Mouse (Mus musculus) myocyte (in vitro differentiated cells): Measurements from ENCODE around the gene C77080. TPM values are rescaled to one million over a fixed set of nuclear protein-coding genes. Genes with fewer than 3 reads are reported as not detected.

Experiments used
- H3K27me3 ChIP-seq: one replicate; pipeline ENCODE4 v1.6.1; 2011; ENCODE audit not compliant: control insufficient read depth, insufficient read depth, insufficient read length
- H3K36me3 ChIP-seq: one replicate; pipeline ENCODE4 v1.6.1; 2011; ENCODE audit not compliant: control insufficient read depth, insufficient read depth
- H3K4me2 ChIP-seq: one replicate; pipeline ENCODE4 v1.6.1; 2011; ENCODE audit warnings: low read depth, control low read depth
- H3K4me3 ChIP-seq: one replicate; pipeline ENCODE4 v1.5.1; 2011; ENCODE audit warnings: mild to moderate bottlenecking, control low read depth, moderate library complexity
- H3K79me2 ChIP-seq: one replicate; pipeline ENCODE4 v1.6.1; 2011; ENCODE audit not compliant: control insufficient read depth, insufficient read depth
- H3ac ChIP-seq: one replicate; pipeline ENCODE4 v1.6.1; 2011; ENCODE audit not compliant: control insufficient read depth, insufficient read length
- CEBPB ChIP-seq: IDR thresholded peaks from 2 replicates; pipeline ENCODE4 v1.6.1; 2011; ENCODE audit warnings: mild to moderate bottlenecking, moderate library complexity; ENCODE audit not compliant: poor library complexity, insufficient read depth, severe bottlenecking
- E2F4 ChIP-seq: IDR thresholded peaks from one replicate; pipeline ENCODE4 v1.6.1; 2011; ENCODE audit warnings: mild to moderate bottlenecking, control low read depth, moderate library complexity; ENCODE audit not compliant: insufficient read depth
- MAX ChIP-seq: IDR thresholded peaks from one replicate; pipeline ENCODE4 v1.6.1; 2011; ENCODE audit warnings: low read depth, mild to moderate bottlenecking, control low read depth
- MYOD1 ChIP-seq, 3 experiments: IDR thresholded peaks; one replicate each; pipeline ENCODE4 v1.6.1; 2011; ENCODE audit warnings: control low read depth in 2 of 3, low read depth in 2 of 3, mild to moderate bottlenecking in 2 of 3, moderate library complexity in 1 of 3; ENCODE audit not compliant: insufficient read length in 2 of 3, control insufficient read depth in 1 of 3
- MYOG ChIP-seq, 3 experiments: IDR thresholded peaks; one replicate each; pipeline ENCODE4 v1.6.1; 2011; ENCODE audit warnings: control low read depth in 2 of 3, low read depth in 2 of 3, mild to moderate bottlenecking in 2 of 3; ENCODE audit not compliant: insufficient read length in 2 of 3, control insufficient read depth in 1 of 3, insufficient read depth in 1 of 3
- POLR2A ChIP-seq: IDR thresholded peaks from one replicate; pipeline ENCODE4 v1.6.1; 2011; ENCODE audit warnings: low read depth, mild to moderate bottlenecking, control low read depth, moderate library complexity; ENCODE audit not compliant: insufficient read length
- POLR2AphosphoS2 ChIP-seq: IDR thresholded peaks from one replicate; pipeline ENCODE4 v1.6.1; 2011; ENCODE audit warnings: low read depth, control low read depth; ENCODE audit not compliant: insufficient read length
- REST ChIP-seq: IDR thresholded peaks from one replicate; pipeline ENCODE4 v1.6.1; 2011; ENCODE audit warnings: mild to moderate bottlenecking, control low read depth, moderate library complexity; ENCODE audit not compliant: insufficient read depth, insufficient read length
- SRF ChIP-seq: IDR thresholded peaks from one replicate; pipeline ENCODE4 v1.6.1; 2011; ENCODE audit warnings: low read depth; ENCODE audit not compliant: control insufficient read depth, insufficient read length
- TCF12 ChIP-seq: IDR thresholded peaks from one replicate; pipeline ENCODE4 v1.6.1; 2011; ENCODE audit warnings: mild to moderate bottlenecking, control low read depth; ENCODE audit not compliant: poor library complexity, insufficient read depth, severe bottlenecking
- TCF3 ChIP-seq: IDR thresholded peaks from one replicate; pipeline ENCODE4 v1.6.1; 2011; ENCODE audit warnings: low read depth, control low read depth; ENCODE audit not compliant: insufficient read length
- USF1 ChIP-seq: IDR thresholded peaks from one replicate; pipeline ENCODE4 v1.6.1; 2011; ENCODE audit warnings: low read depth, mild to moderate bottlenecking, control low read depth, moderate library complexity
- polyA plus RNA-seq: library from polyadenylated mRNA; unstranded; fragments of >200 nt; fragmentation: generic; extraction: Trizol; gene quantifications from one replicate; pipeline ENCODE4 v1.2.1, GENCODE M21; 2012; ENCODE audit warnings: missing spikeins

The C77080 gene
- polyA plus RNA-seq, 1 experiment = 25.4 TPM

GRCm38 (mm10) chr4:129272756-129273046 lies 11.5 kb upstream of the C77080 start:
- Histone ChIP-seq H3ac (no peak overlapping the region), H3K79me2 (no peaks in the 10 kb centered on the region), H3K4me2 (no peak overlapping the region), H3K36me3 (no peaks in the 10 kb centered on the region), H3K27me3 (no peaks in the 10 kb centered on the region), H3K4me3 (no peak overlapping the region)
- TF ChIP-seq REST = no peak
- no peak for TF ChIP-seq MYOG (IDR thresholded peaks at IDR 0.05; ENCODE audit: control insufficient read depth in 1 of 3, insufficient read depth in 1 of 3, insufficient read length in 2 of 3, low read depth in 2 of 3)
- TF ChIP-seq TCF3 = no peak
- TF ChIP-seq MYOD1 (IDR thresholded peaks at IDR 0.05; ENCODE audit: control insufficient read depth in 1 of 3, insufficient read length in 2 of 3, low read depth in 2 of 3) = no peak
- TF ChIP-seq CEBPB = no peak
- no peak for TF ChIP-seq MAX
- TF ChIP-seq POLR2AphosphoS2 = no peak
- TF ChIP-seq E2F4 = no peak

- Histone ChIP-seq H3K27me3 (no peaks in the 10 kb centered on the region), H3K36me3 (no peaks in the 10 kb centered on the region), H3K4me2 (no peak overlapping the region), H3ac (no peak overlapping the region), H3K4me3 (no peak overlapping the region), H3K79me2 (no peaks in the 10 kb centered on the region)
- no peak for TF ChIP-seq SRF
- TF ChIP-seq CEBPB = no peak
- TF ChIP-seq TCF12 = no peak
- TF ChIP-seq REST = no peak
- no peak for TF ChIP-seq TCF3
Observed at GRCm38 (mm10) chr4:129271991-129272755, 11.0 kb upstream of the C77080 start.

- no peak overlapping the region for H3K4me2 ChIP-seq
- no peak overlapping the region for H3K4me3 ChIP-seq
- H3K79me2 ChIP-seq = no peaks in the 10 kb centered on the region
- no peaks in the 10 kb centered on the region for H3K27me3 ChIP-seq
- no peaks in the 10 kb centered on the region for H3K36me3 ChIP-seq
- TF ChIP-seq MYOG (IDR thresholded peaks at IDR 0.05; ENCODE audit: control insufficient read depth in 1 of 3, insufficient read depth in 1 of 3, insufficient read length in 2 of 3, low read depth in 2 of 3) = no peak
- no peak for TF ChIP-seq TCF3
- no peak for TF ChIP-seq SRF
- TF ChIP-seq MYOD1 (IDR thresholded peaks at IDR 0.05; ENCODE audit: control insufficient read depth in 1 of 3, insufficient read length in 2 of 3, low read depth in 2 of 3) = no peak
- no peak for TF ChIP-seq USF1
- no peak for TF ChIP-seq POLR2AphosphoS2
- no peak for TF ChIP-seq CEBPB
- TF ChIP-seq MAX = no peak
- TF ChIP-seq POLR2A = no peak
- TF ChIP-seq E2F4 = no peak
- TF ChIP-seq REST = no peak
- TF ChIP-seq TCF12 = no peak
- H3ac ChIP-seq = no peak overlapping the region
Observed at GRCm38 (mm10) chr4:129268698-129269097, 7.5 kb upstream of the C77080 start.

GRCm38 (mm10) chr4:129266821-129267220 lies 5.6 kb upstream of the C77080 start:
- no peaks in the 10 kb centered on the region for H3K27me3 ChIP-seq
- no peak overlapping the region for H3ac ChIP-seq
- no peak overlapping the region for H3K4me2 ChIP-seq
- H3K36me3 ChIP-seq = no peaks in the 10 kb centered on the region
- no peaks in the 10 kb centered on the region for H3K79me2 ChIP-seq
- no peak for TF ChIP-seq MAX
- TF ChIP-seq TCF3 = no peak
- no peak overlapping the region for H3K4me3 ChIP-seq

- H3K79me2 ChIP-seq = no peaks in the 10 kb centered on the region
- no peaks in the 10 kb centered on the region for H3K27me3 ChIP-seq
- peak overlapping the region; percentile 1 for H3K4me2 ChIP-seq
- H3ac ChIP-seq = no peak overlapping the region
- H3K36me3 ChIP-seq = no peaks in the 10 kb centered on the region
- no peak overlapping the region for H3K4me3 ChIP-seq
- TF ChIP-seq TCF12 (no peak), MYOD1 (IDR thresholded peaks at IDR 0.05; ENCODE audit: control insufficient read depth in 1 of 3, insufficient read length in 2 of 3, low read depth in 2 of 3) (no peak)
Observed at GRCm38 (mm10) chr4:129266191-129266590, 5.0 kb upstream of the C77080 start.
